Mouse (Mus musculus): Measurements from ENCODE around the gene Ccnd1. TPM values are rescaled to one million over a fixed set of nuclear protein-coding genes. Genes with fewer than 3 reads are reported as not detected.

The Ccnd1 gene
- 0.35 TPM for polyA plus RNA-seq (2017; shearing (Covaris generic))

GRCm38 (mm10) chr7:144939344-144940002 is at the start of gene Ccnd1:
TSS of gene Ccnd1 (minus strand) at chr7:144939925.

GRCm38 (mm10) chr7:144914948-144915750 is 24.6 kb downstream of the Ccnd1 start, which contains the start of gene LTO1:
TSS of gene LTO1 (plus strand) at chr7:144915100.

GRCm38 (mm10) chr7:144896294-144897218 is 43.2 kb downstream of the Ccnd1 start, which contains the start of gene Fgf15:
TSS of gene Fgf15 (plus strand) at chr7:144896531.

Other genes with a start within 250 kb of the Ccnd1 start
- gene Ano1, start 188.0 kb downstream of the Ccnd1 start, polyA plus RNA-seq (2017; shearing (Covaris generic)) = not detected
- not detected for gene Fgf3, start 101.8 kb downstream of the Ccnd1 start, polyA plus RNA-seq (2017; shearing (Covaris generic))
- gene Fgf4, start 92.6 kb downstream of the Ccnd1 start, polyA plus RNA-seq (2017; shearing (Covaris generic)) = not detected
- not detected for gene Fgf15, start 43.4 kb downstream of the Ccnd1 start, polyA plus RNA-seq (2017; shearing (Covaris generic))
- gene LTO1, start 24.8 kb downstream of the Ccnd1 start, polyA plus RNA-seq (2017; shearing (Covaris generic)) = 31.8 TPM